8 mouse cellular contexts compared by ENCODE assay signal in genomic region chr5:137600281-137600618, GRCm38 (mm10). TPM values are rescaled to one million over a fixed set of nuclear protein-coding genes. Genes with fewer than 3 reads are reported as not detected.
DNase-seq lines count a peak whose midpoint lies in the region; ATAC-seq and TF ChIP-seq lines count a peak whose summit lies in the region.

No protein-coding gene starts in this region.

- H3K79me2 ChIP-seq in liver, adult 2 months (ENCODE audit: control insufficient read depth, insufficient read depth, low read length) = peaks cover 9% of the 10 kb centered on the region; the same call in 1 of the 2 replicates

- DNase-seq in liver, adult 2 months (ENCODE audit: extremely low read depth, low read depth, low spot score) = no peak
- no peak for DNase-seq in liver
- DNase-seq in embryonic facial prominence, embryonic 14.5 days (ENCODE audit: low spot score) = no peak
- no peak for DNase-seq in limb, embryonic 10.5 days (ENCODE audit: low spot score)
- no peak for DNase-seq in ovary, postnatal 36 days (ENCODE audit: low spot score)
- no peak for DNase-seq in ovary, postnatal 10 days (ENCODE audit: low spot score)
- DNase-seq in right cerebral cortex, adult 2 months (ENCODE audit: low spot score in 2 of 2) = no peak

- H3K4me2 ChIP-seq in embryonic facial prominence, embryonic 14.5 days (ENCODE audit: low read depth, low read length) = peak overlapping the region; percentile 96
- H3K4me2 ChIP-seq in neural tube, embryonic 13.5 days = peak overlapping the region; percentile 90

- H3K4me3 ChIP-seq in liver, adult 2 months (ENCODE audit: insufficient read depth, low read depth, low read length) = peak overlapping the region; percentile 68
- peak overlapping the region; percentile 69 for H3K4me3 ChIP-seq in embryonic facial prominence, embryonic 14.5 days (ENCODE audit: low read depth, low read length)
- H3K4me3 ChIP-seq in limb, embryonic 10.5 days = peak overlapping the region; percentile 80
- peak overlapping the region; percentile 69 for H3K4me3 ChIP-seq in neural tube, embryonic 13.5 days

- no peaks in the 10 kb centered on the region for H3K36me3 ChIP-seq in liver, adult 2 months (ENCODE audit: control insufficient read depth, insufficient read depth, low read length)
- peaks cover 30% of the 10 kb centered on the region; the same call in 1 of the 2 replicates for H3K36me3 ChIP-seq in embryonic facial prominence, embryonic 14.5 days (ENCODE audit: control insufficient read depth, insufficient read depth, low read length)
- H3K36me3 ChIP-seq in limb, embryonic 10.5 days = peaks cover 38% of the 10 kb centered on the region
- peaks cover 17% of the 10 kb centered on the region for H3K36me3 ChIP-seq in neural tube, embryonic 13.5 days

- TF ChIP-seq CTCF in liver, adult 2 months (IDR thresholded peaks at IDR 0.05; ENCODE audit: low read depth, low read length) = no peak

- peak; percentile 5; the same call in 1 of the 2 replicates for ATAC-seq in embryonic facial prominence, embryonic 14.5 days (ENCODE audit: low read depth)
- peak; percentile 65 for ATAC-seq in neural tube, embryonic 13.5 days (ENCODE audit: low read depth)

- H3K4me1 ChIP-seq in liver, adult 2 months (ENCODE audit: control insufficient read depth, insufficient read depth, low read length) = peaks cover 17% of the 10 kb centered on the region
- peaks cover 17% of the 10 kb centered on the region; the same call in 1 of the 2 replicates for H3K4me1 ChIP-seq in embryonic facial prominence, embryonic 14.5 days (ENCODE audit: control insufficient read depth, insufficient read depth, low read length)
- peaks cover 40% of the 10 kb centered on the region for H3K4me1 ChIP-seq in limb, embryonic 10.5 days
- H3K4me1 ChIP-seq in neural tube, embryonic 13.5 days (replicated peaks) = peaks cover 45% of the 10 kb centered on the region

- peak overlapping the region; percentile 52 for H3K27ac ChIP-seq in liver, adult 2 months (replicated peaks; ENCODE audit: insufficient read depth, low read depth, low read length)
- peak overlapping the region; percentile 61 for H3K27ac ChIP-seq in embryonic facial prominence, embryonic 14.5 days (replicated peaks; ENCODE audit: low read depth, low read length)
- H3K27ac ChIP-seq in limb, embryonic 10.5 days = peak overlapping the region; percentile 97
- peak overlapping the region; percentile 77 for H3K27ac ChIP-seq in neural tube, embryonic 13.5 days (replicated peaks)

- under 1% methylated on average over 19 of the region's 19 CpGs for WGBS in liver, adult 2 months
- WGBS in embryonic facial prominence, embryonic 14.5 days = 2% methylated on average over 17 of the region's 19 CpGs
- WGBS in limb, embryonic 10.5 days = 4% methylated on average over 19 of the region's 19 CpGs
- under 1% methylated on average over 19 of the region's 19 CpGs for WGBS in neural tube, embryonic 13.5 days

- H3K27me3 ChIP-seq in liver, adult 2 months (ENCODE audit: control insufficient read depth, insufficient read depth, low read length) = no peaks in the 10 kb centered on the region
- H3K27me3 ChIP-seq in embryonic facial prominence, embryonic 14.5 days (replicated peaks; ENCODE audit: control insufficient read depth, insufficient read depth, low read length) = no peaks in the 10 kb centered on the region
- no peaks in the 10 kb centered on the region for H3K27me3 ChIP-seq in limb, embryonic 10.5 days (ENCODE audit: low read depth, poor library complexity, severe bottlenecking)
- no peaks in the 10 kb centered on the region for H3K27me3 ChIP-seq in neural tube, embryonic 13.5 days

- TF ChIP-seq POLR2A in liver, adult 2 months (IDR thresholded peaks at IDR 0.05; ENCODE audit: extremely low read depth, insufficient read depth, low read length) = no peak

- H3K9ac ChIP-seq in liver, adult 2 months (ENCODE audit: low read depth, low read length) = peak overlapping the region; percentile 74
- peak overlapping the region; percentile 85 for H3K9ac ChIP-seq in embryonic facial prominence, embryonic 14.5 days (ENCODE audit: low read depth, low read length)
- peak overlapping the region; percentile 94 for H3K9ac ChIP-seq in neural tube, embryonic 13.5 days

- no peaks in the 10 kb centered on the region for H3K9me3 ChIP-seq in embryonic facial prominence, embryonic 14.5 days (ENCODE audit: control insufficient read depth, low read length)
- H3K9me3 ChIP-seq in limb, embryonic 10.5 days (replicated peaks) = no peaks in the 10 kb centered on the region
- H3K9me3 ChIP-seq in neural tube, embryonic 13.5 days = no peaks in the 10 kb centered on the region

RNA-seq across cellular contexts. Expression of gene Mospd3, which starts 0.6 kb away (rescaled TPM):
- total RNA-seq in liver, adult 2 months (2014; rRNA removed) = 4.3 and 6.5 TPM in 2 replicates
- 84.3 and 98.8 TPM in 2 replicates for polyA plus RNA-seq in liver, adult 2 months (2012; rRNA removed)
- 43.0 and 45.6 TPM in 2 replicates for polyA plus RNA-seq in embryonic facial prominence, embryonic 14.5 days (2014; fragmentation: Nextera tagmentation; extraction: Ambion mirVana)
- 14.7 and 16.4 TPM in 2 replicates for polyA plus RNA-seq in limb, embryonic 10.5 days (2016; fragmentation: Nextera tagmentation; extraction: Ambion mirVana)
- polyA plus RNA-seq in neural tube, embryonic 13.5 days (2015; fragmentation: Nextera tagmentation; extraction: Ambion mirVana) = 50.0 and 58.1 TPM in 2 replicates

RNA-seq across cellular contexts. Expression of gene Pcolce, which starts 13.3 kb away (rescaled TPM):
- 4.4 and 6.7 TPM in 2 replicates for total RNA-seq in liver, adult 2 months (2014; rRNA removed)
- 11.9 TPM in 2 replicates for polyA plus RNA-seq in liver, adult 2 months (2012; rRNA removed)
- polyA plus RNA-seq in embryonic facial prominence, embryonic 14.5 days (2014; fragmentation: Nextera tagmentation; extraction: Ambion mirVana) = 242 and 292 TPM in 2 replicates
- 153 and 165 TPM in 2 replicates for polyA plus RNA-seq in limb, embryonic 10.5 days (2016; fragmentation: Nextera tagmentation; extraction: Ambion mirVana)
- polyA plus RNA-seq in neural tube, embryonic 13.5 days (2015; fragmentation: Nextera tagmentation; extraction: Ambion mirVana) = 40.6 and 42.7 TPM in 2 replicates

RNA-seq across cellular contexts. Expression of gene Fbxo24, which starts 28.6 kb away (rescaled TPM):
- 0.07 TPM in 1 of 2 replicates, not detected in the other for total RNA-seq in liver, adult 2 months (2014; rRNA removed)
- 0.05 and 0.06 TPM in 2 replicates for polyA plus RNA-seq in liver, adult 2 months (2012; rRNA removed)
- polyA plus RNA-seq in embryonic facial prominence, embryonic 14.5 days (2014; fragmentation: Nextera tagmentation; extraction: Ambion mirVana) = 0.10 and 0.25 TPM in 2 replicates
- polyA plus RNA-seq in limb, embryonic 10.5 days (2016; fragmentation: Nextera tagmentation; extraction: Ambion mirVana) = 0.11 and 0.60 TPM in 2 replicates
- 0.17 and 0.20 TPM in 2 replicates for polyA plus RNA-seq in neural tube, embryonic 13.5 days (2015; fragmentation: Nextera tagmentation; extraction: Ambion mirVana)

RNA-seq across cellular contexts. Expression of gene Lrch4, which starts 28.7 kb away (rescaled TPM):
- 0.74 and 1.1 TPM in 2 replicates for total RNA-seq in liver, adult 2 months (2014; rRNA removed)
- polyA plus RNA-seq in liver, adult 2 months (2012; rRNA removed) = 10.7 and 15.0 TPM in 2 replicates
- 36.5 and 40.1 TPM in 2 replicates for polyA plus RNA-seq in embryonic facial prominence, embryonic 14.5 days (2014; fragmentation: Nextera tagmentation; extraction: Ambion mirVana)
- polyA plus RNA-seq in limb, embryonic 10.5 days (2016; fragmentation: Nextera tagmentation; extraction: Ambion mirVana) = 25.9 and 32.2 TPM in 2 replicates
- polyA plus RNA-seq in neural tube, embryonic 13.5 days (2015; fragmentation: Nextera tagmentation; extraction: Ambion mirVana) = 23.8 and 24.5 TPM in 2 replicates

RNA-seq across cellular contexts. Expression of gene Gm20605, which starts 28.7 kb away (rescaled TPM):
- total RNA-seq in liver, adult 2 months (2014; rRNA removed) = 0.74 and 1.5 TPM in 2 replicates
- 4.3 and 5.6 TPM in 2 replicates for polyA plus RNA-seq in liver, adult 2 months (2012; rRNA removed)
- 6.4 and 6.6 TPM in 2 replicates for polyA plus RNA-seq in embryonic facial prominence, embryonic 14.5 days (2014; fragmentation: Nextera tagmentation; extraction: Ambion mirVana)
- polyA plus RNA-seq in limb, embryonic 10.5 days (2016; fragmentation: Nextera tagmentation; extraction: Ambion mirVana) = 12.6 and 14.8 TPM in 2 replicates
- polyA plus RNA-seq in neural tube, embryonic 13.5 days (2015; fragmentation: Nextera tagmentation; extraction: Ambion mirVana) = 6.7 and 7.9 TPM in 2 replicates
